Mouse (Mus musculus): ENCODE measurements around the gene Ccdc157. TPM values are rescaled to one million over a fixed set of nuclear protein-coding genes. Genes with fewer than 3 reads are reported as not detected.

Ccdc157 gene
- polyA plus RNA-seq, 1 experiment from 2014 or later, result 0.52 TPM

DNA sequence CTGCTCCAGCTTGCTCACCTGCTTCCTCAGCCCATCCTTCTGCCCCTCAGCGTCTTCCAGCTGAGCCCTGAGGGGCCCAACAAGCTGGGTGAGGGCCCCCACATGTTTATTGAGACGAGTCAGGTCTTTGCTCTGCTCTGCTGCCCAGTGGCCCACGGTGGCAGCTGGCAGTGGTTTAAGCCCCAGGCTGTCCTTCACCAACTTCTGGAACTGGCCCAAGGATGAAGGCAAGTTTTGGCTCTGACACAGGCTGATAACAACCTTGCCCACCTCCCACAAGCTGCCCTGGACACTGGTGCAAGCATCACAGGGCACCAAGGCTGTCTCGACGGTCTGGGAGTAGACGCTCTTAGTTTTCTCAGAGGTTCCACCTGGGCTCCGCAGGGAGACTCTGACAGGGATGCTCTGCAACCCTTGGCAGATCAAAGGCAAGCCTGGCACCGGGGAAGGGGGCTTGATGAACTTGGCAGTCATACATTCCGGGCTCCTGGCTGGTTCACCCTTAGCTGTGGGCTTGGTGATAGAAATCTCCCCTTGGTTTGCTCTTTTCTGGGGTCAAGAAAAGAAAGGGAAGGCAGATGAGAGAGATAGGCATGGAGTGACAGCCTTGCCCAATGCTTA lies 11.4 kb downstream of the Ccdc157 start:
- no peak overlapping the region for H3K27ac ChIP-seq (ENCODE audit: low read depth)
- TF ChIP-seq EP300 (IDR thresholded peaks at IDR 0.05; ENCODE audit: low read depth) (no peak), CTCF (IDR thresholded peaks at IDR 0.05; ENCODE audit: low read depth) (no peak)
- no peaks in the 10 kb centered on the region for H3K27me3 ChIP-seq (ENCODE audit: insufficient read depth, low read length)
- no peak overlapping the region for H3K9ac ChIP-seq (replicated peaks)
- no peak overlapping the region for H3K4me2 ChIP-seq (ENCODE audit: low read depth, low read length)
- no peaks in the 10 kb centered on the region for H3K9me3 ChIP-seq (ENCODE audit: low read length)
- no peak for ATAC-seq
- DNase-seq, result no peak
- WGBS (ENCODE audit: insufficient replicate concordance), result 71% methylated on average over 9 of the region's 9 CpGs
- no peaks in the 10 kb centered on the region for H3K36me3 ChIP-seq (replicated peaks; ENCODE audit: insufficient read depth, low read length)
- no peaks in the 10 kb centered on the region for H3K4me1 ChIP-seq (ENCODE audit: insufficient read depth)
- H3K4me3 ChIP-seq (ENCODE audit: low read depth, low read length), result no peak overlapping the region

DNA sequence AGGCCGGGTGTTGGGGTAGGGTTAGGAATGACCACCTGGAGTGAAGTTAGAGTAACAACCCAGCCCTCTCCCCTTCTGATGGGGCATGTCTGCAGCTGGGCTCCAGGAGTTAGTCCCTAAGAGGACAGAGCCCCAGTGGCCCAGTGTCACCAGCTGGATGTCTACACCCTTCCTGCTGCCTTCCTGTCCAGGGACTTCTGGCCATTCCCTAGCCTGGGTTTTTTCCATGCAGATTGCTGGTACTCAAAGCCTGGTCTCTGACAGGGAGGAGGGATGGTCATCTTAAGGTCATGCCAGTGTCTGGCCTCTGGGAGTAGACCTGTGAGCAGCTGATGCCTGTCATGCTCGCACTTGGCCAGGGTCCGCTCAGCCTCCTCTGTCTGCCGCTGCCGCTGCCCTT lies 12.0 kb downstream of the Ccdc157 start:
- Histone ChIP-seq H3K9me3 (ENCODE audit: low read length) (no peaks in the 10 kb centered on the region), H3K4me3 (ENCODE audit: low read depth, low read length) (no peak overlapping the region), H3K4me2 (ENCODE audit: low read depth, low read length) (no peak overlapping the region), H3K36me3 (replicated peaks; ENCODE audit: insufficient read depth, low read length) (peaks cover 3% of the 10 kb centered on the region; the same call in 1 of the 2 replicates), H3K9ac (replicated peaks) (no peak overlapping the region), H3K27ac (ENCODE audit: low read depth) (no peak overlapping the region), H3K27me3 (ENCODE audit: insufficient read depth, low read length) (no peaks in the 10 kb centered on the region), H3K4me1 (ENCODE audit: insufficient read depth) (no peaks in the 10 kb centered on the region)
- ATAC-seq (no peak), DNase-seq (no peak)
- TF ChIP-seq CTCF (IDR thresholded peaks at IDR 0.05; ENCODE audit: low read depth), result no peak
- no peak for TF ChIP-seq EP300 (IDR thresholded peaks at IDR 0.05; ENCODE audit: low read depth)
- WGBS (ENCODE audit: insufficient replicate concordance), result 81% methylated on average over 5 of the region's 5 CpGs

DNA sequence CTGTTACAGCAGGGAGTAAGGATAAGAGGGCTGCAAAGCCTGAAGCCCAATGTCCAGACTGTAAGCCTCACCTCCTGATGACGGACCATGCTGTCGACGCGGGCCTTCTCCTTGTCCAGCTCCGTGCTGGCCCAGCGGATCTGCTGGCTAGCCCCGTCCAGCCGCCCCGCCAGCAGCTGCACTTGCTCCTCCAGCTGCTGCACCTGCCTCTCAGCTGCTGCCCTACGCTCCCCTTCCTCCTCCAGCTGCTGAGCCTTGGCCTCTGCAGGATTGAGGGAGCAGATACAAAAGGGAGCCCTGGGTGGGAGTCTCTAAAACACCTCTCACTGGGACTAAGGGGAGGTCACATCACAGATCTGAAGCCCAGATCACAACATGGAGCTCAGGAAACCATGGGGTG lies 13.0 kb downstream of the Ccdc157 start:
- H3K4me2 ChIP-seq (ENCODE audit: low read depth, low read length), result no peak overlapping the region

DNA sequence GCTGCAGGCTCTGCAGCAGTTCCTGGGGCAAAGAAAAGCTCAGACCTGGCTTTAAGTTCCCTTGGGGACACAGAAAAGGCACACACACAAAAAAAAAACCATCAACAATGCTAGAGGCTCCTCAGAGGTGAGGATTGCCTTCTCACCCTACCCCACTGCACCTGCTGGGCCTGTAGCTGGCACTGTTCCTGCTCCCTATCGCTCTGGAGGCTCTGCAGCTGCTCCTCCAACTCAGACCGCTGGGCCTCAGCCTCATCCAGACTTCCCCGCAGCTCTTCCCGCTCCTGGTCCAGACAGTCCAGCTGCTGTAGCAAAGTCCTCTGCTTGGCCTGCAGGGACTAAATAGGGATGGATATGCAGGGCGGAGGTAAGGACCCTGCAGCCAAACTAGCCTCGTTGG lies 13.7 kb downstream of the Ccdc157 start:
- DNase-seq, result no peak
- no peaks in the 10 kb centered on the region for H3K4me1 ChIP-seq (ENCODE audit: insufficient read depth)
- TF ChIP-seq EP300 (IDR thresholded peaks at IDR 0.05; ENCODE audit: low read depth) (no peak), CTCF (IDR thresholded peaks at IDR 0.05; ENCODE audit: low read depth) (no peak)
- H3K9ac ChIP-seq (replicated peaks), result no peak overlapping the region
- no peak overlapping the region for H3K4me3 ChIP-seq (ENCODE audit: low read depth, low read length)
- no peak overlapping the region for H3K4me2 ChIP-seq (ENCODE audit: low read depth, low read length)
- 84% methylated on average over 6 of the region's 6 CpGs for WGBS (ENCODE audit: insufficient replicate concordance)
- ATAC-seq, result no peak
- peaks cover 16% of the 10 kb centered on the region for H3K36me3 ChIP-seq (replicated peaks; ENCODE audit: insufficient read depth, low read length)
- H3K9me3 ChIP-seq (ENCODE audit: low read length), result no peaks in the 10 kb centered on the region
- H3K27me3 ChIP-seq (ENCODE audit: insufficient read depth, low read length), result no peaks in the 10 kb centered on the region
- H3K27ac ChIP-seq (ENCODE audit: low read depth), result no peak overlapping the region

More for the DNA sequence above, 13.0 kb downstream of the Ccdc157 start:
- TF ChIP-seq EP300 (IDR thresholded peaks at IDR 0.05; ENCODE audit: low read depth), result no peak
- DNase-seq, result no peak
- no peak overlapping the region for H3K27ac ChIP-seq (ENCODE audit: low read depth)
- no peak overlapping the region for H3K4me3 ChIP-seq (ENCODE audit: low read depth, low read length)
- H3K4me1 ChIP-seq (ENCODE audit: insufficient read depth), result no peaks in the 10 kb centered on the region
- no peaks in the 10 kb centered on the region for H3K9me3 ChIP-seq (ENCODE audit: low read length)
- no peaks in the 10 kb centered on the region for H3K27me3 ChIP-seq (ENCODE audit: insufficient read depth, low read length)
- WGBS (ENCODE audit: insufficient replicate concordance), result 82% methylated on average over 10 of the region's 10 CpGs
- H3K36me3 ChIP-seq (replicated peaks; ENCODE audit: insufficient read depth, low read length), result peaks cover 11% of the 10 kb centered on the region
- no peak overlapping the region for H3K9ac ChIP-seq (replicated peaks)
- no peak for ATAC-seq

DNA sequence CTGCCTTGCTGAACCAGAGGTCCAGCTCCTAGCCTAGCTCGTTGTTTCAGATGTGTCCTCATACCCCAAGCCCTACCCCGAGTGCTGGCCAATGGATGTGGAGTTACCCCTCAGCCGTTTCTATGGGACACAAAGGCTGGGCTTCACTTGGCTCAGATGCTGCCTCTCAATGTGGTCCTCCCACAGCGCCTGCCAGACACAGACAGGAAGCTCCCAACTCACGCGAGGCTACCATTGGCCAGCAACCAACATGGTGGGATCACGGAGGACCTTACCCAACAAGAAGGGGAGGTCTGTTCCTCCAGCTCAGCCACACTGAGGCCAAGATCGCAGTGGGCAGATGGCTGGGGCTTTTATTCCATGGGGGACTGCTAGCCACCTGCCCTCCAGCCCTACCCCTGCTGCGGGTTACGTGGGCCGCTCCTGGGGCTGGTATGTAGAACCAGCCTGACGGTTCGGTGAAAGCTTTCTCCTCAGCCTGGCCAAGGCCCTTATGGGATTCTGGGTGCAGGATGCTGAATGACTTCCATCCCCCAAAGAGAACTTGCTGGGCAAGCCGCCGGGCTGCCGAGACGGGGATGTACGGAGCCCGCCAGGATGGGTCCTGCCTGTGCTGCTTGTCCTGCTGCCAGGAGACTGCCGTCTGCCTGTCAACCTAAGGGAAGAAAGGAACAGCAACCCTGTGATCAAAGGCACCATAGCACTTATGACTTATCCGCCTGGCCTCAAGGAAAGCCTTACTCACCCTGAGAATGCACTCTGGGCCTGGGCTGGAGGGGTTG lies 16.6 kb downstream of the Ccdc157 start:
- ATAC-seq (no peak), DNase-seq (no peak)
- no peak overlapping the region for H3K9ac ChIP-seq (replicated peaks)
- 88% methylated on average over 21 of the region's 21 CpGs for WGBS (ENCODE audit: insufficient replicate concordance)
- no peak overlapping the region for H3K4me2 ChIP-seq (ENCODE audit: low read depth, low read length)
- peaks cover 28% of the 10 kb centered on the region for H3K36me3 ChIP-seq (replicated peaks; ENCODE audit: insufficient read depth, low read length)
- H3K4me1 ChIP-seq (ENCODE audit: insufficient read depth), result no peaks in the 10 kb centered on the region
- no peaks in the 10 kb centered on the region for H3K27me3 ChIP-seq (ENCODE audit: insufficient read depth, low read length)
- no peak overlapping the region for H3K4me3 ChIP-seq (ENCODE audit: low read depth, low read length)
- TF ChIP-seq CTCF (IDR thresholded peaks at IDR 0.05; ENCODE audit: low read depth) (no peak), EP300 (IDR thresholded peaks at IDR 0.05; ENCODE audit: low read depth) (no peak)
- H3K9me3 ChIP-seq (ENCODE audit: low read length), result no peaks in the 10 kb centered on the region
- no peak overlapping the region for H3K27ac ChIP-seq (ENCODE audit: low read depth)

DNA sequence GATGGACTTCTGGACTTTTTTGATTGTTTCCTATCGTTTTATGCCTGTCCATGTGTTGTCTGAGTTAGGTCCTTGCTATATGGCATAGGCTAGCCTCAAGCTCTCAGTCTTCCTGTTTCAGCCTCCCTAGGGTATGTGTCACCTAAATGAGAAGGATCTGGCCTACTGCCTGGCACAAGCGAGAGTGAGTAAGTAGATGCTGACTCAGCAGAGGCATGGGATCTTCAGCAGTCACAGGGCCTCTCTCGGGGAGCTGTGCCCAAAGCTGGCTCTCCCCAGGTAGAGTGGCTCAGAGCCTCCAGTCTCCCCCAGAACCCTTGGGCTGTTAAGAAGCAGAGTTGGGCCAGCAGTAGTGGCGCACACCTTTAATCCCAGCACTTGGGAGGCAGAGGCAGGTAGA lies 17.7 kb downstream of the Ccdc157 start:
- Histone ChIP-seq H3K36me3 (replicated peaks; ENCODE audit: insufficient read depth, low read length) (peaks cover 28% of the 10 kb centered on the region), H3K27ac (ENCODE audit: low read depth) (no peak overlapping the region), H3K4me3 (ENCODE audit: low read depth, low read length) (no peak overlapping the region), H3K9me3 (ENCODE audit: low read length) (no peaks in the 10 kb centered on the region), H3K4me2 (ENCODE audit: low read depth, low read length) (no peak overlapping the region), H3K9ac (replicated peaks) (no peak overlapping the region), H3K27me3 (ENCODE audit: insufficient read depth, low read length) (no peaks in the 10 kb centered on the region), H3K4me1 (ENCODE audit: insufficient read depth) (no peaks in the 10 kb centered on the region)
- TF ChIP-seq CTCF (IDR thresholded peaks at IDR 0.05; ENCODE audit: low read depth) (no peak), EP300 (IDR thresholded peaks at IDR 0.05; ENCODE audit: low read depth) (no peak)
- WGBS (ENCODE audit: insufficient replicate concordance), result 73% methylated on average over 4 of the region's 4 CpGs
- DNase-seq (no peak), ATAC-seq (no peak)
